Mouse (Mus musculus) heart, adult 2 months (tissue): ENCODE results near the gene H1fx.

ENCODE experiments used
- CTCF ChIP-seq: fragments of 200-600 bp; IDR thresholded peaks from 2 replicates; pipeline ENCODE4 v1.8.1; 2022; ENCODE audit warnings: antibody characterized with exemption, mild to moderate bottlenecking, moderate library complexity
- POLR2A ChIP-seq: fragments of 200-500 bp; IDR thresholded peaks from 2 replicates; pipeline ENCODE4 v1.6.1; 2011; ENCODE audit warnings: mild to moderate bottlenecking, low read depth, low read length, control low read depth; ENCODE audit not compliant: insufficient read depth

DNA sequence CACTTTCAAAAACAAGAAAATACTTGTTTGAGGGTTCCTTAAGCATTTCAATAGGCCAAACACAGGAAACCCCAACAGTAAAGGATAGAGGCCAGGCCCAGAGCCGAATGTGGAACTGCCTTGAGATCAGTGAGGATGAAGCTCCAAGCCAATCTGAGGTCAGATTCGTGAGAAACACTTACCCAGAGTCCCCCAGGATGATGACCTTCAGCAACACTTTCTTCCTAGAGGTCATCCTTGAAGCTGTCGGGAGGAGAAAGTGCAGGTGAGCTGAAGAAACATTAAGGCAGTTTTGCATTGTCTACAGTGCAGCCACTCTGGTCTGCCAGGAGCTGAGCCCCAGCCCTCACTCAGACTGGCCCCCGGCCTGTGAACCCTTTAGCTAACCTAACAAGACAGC is 32.0 kb upstream of the H1fx start:
- TF ChIP-seq CTCF (no peak), POLR2A (no peak)
